Mouse (Mus musculus) midbrain, embryonic 13.5 days (tissue): Measurements from ENCODE around the gene Rftn1. TPM values are rescaled to one million over a fixed set of nuclear protein-coding genes. Genes with fewer than 3 reads are reported as not detected.

ENCODE experiments used
- ATAC-seq: fragments of 200-750 bp; cut with Nextera tagmentation; 2 replicates; pipeline ENCODE4 v1.8.0; 2017; ENCODE audit warnings: mild to moderate bottlenecking, moderate TSS enrichment, moderate library complexity
- H3K27ac ChIP-seq: fragments of 300-500 bp; sonication (generic); 2 replicates; pipeline ENCODE4 v1.5.1; 2015; ENCODE audit warnings: inconsistent platforms, mild to moderate bottlenecking, moderate library complexity
- H3K27me3 ChIP-seq: fragments of 300-500 bp; sonication (generic); 2 replicates; pipeline ENCODE4 v1.6.1; 2015; ENCODE audit warnings: mild to moderate bottlenecking, inconsistent platforms
- H3K36me3 ChIP-seq: fragments of 300-500 bp; sonication (generic); 2 replicates; pipeline ENCODE4 v1.6.1; 2015; ENCODE audit warnings: mild to moderate bottlenecking, inconsistent platforms
- H3K4me1 ChIP-seq: fragments of 300-500 bp; sonication (generic); replicated peaks from 2 replicates; pipeline ENCODE4 v1.6.1; 2015; ENCODE audit warnings: inconsistent platforms
- H3K4me2 ChIP-seq: fragments of 300-500 bp; sonication (generic); replicated peaks from 2 replicates; pipeline ENCODE4 v1.6.1; 2015; ENCODE audit warnings: moderate library complexity, mild to moderate bottlenecking, inconsistent platforms
- H3K4me3 ChIP-seq: fragments of 300-500 bp; sonication (generic); replicated peaks from 2 replicates; pipeline ENCODE4 v1.5.1; 2015; ENCODE audit warnings: mild to moderate bottlenecking, inconsistent platforms
- H3K9ac ChIP-seq: fragments of 300-500 bp; sonication (generic); replicated peaks from 2 replicates; pipeline ENCODE4 v1.6.1; 2015; ENCODE audit warnings: mild to moderate bottlenecking, inconsistent platforms
- H3K9me3 ChIP-seq: fragments of 300-500 bp; sonication (generic); 2 replicates; pipeline ENCODE4 v1.6.1; 2016; ENCODE audit warnings: mild to moderate bottlenecking, inconsistent platforms
- WGBS: fragments of 180-500 bp; shearing (Covaris S2); methylation state at CpG from one replicate; pipeline ENCODE4 v1.1.7; 2015; 5-methylcytosine and 5-hydroxymethylcytosine counted together
- polyA plus RNA-seq: library from polyadenylated mRNA; unstranded; fragments of >200 nt; fragmentation: Nextera tagmentation; extraction: Ambion mirVana; gene quantifications from 2 replicates; pipeline ENCODE4 v1.2.1, GENCODE M21; 2015

The Rftn1 gene
- polyA plus RNA-seq, 1 experiment from 2014 or later = 10.9 TPM

- no peaks in the 10 kb centered on the region for H3K4me1 ChIP-seq
- no peaks in the 10 kb centered on the region for H3K9me3 ChIP-seq
- H3K27me3 ChIP-seq = no peaks in the 10 kb centered on the region
- ATAC-seq = 0 out of 2 replicates have a peak, but pooled peaks have one; percentile 17
- H3K4me2 ChIP-seq = no peak overlapping the region
- H3K27ac ChIP-seq = no peak overlapping the region
- 90% methylated on average over 3 of the region's 3 CpGs for WGBS
- no peak overlapping the region for H3K4me3 ChIP-seq
- no peaks in the 10 kb centered on the region for H3K36me3 ChIP-seq
- H3K9ac ChIP-seq = no peak overlapping the region
Observed at GRCm38 (mm10) chr17:49995226-49995625, 195.2 kb downstream of the Rftn1 start.

GRCm38 (mm10) chr17:49993631-49994030, 196.8 kb downstream of the Rftn1 start:
- ATAC-seq = no peak
- Histone ChIP-seq H3K27me3 (no peaks in the 10 kb centered on the region), H3K4me2 (no peak overlapping the region), H3K9ac (no peak overlapping the region), H3K27ac (no peak overlapping the region), H3K36me3 (no peaks in the 10 kb centered on the region), H3K4me3 (no peak overlapping the region), H3K4me1 (no peaks in the 10 kb centered on the region), H3K9me3 (no peaks in the 10 kb centered on the region)
- 61% methylated on average over 3 of the region's 3 CpGs for WGBS

- no peak overlapping the region for H3K9ac ChIP-seq
- no peaks in the 10 kb centered on the region for H3K27me3 ChIP-seq
- no peak for ATAC-seq
- no peaks in the 10 kb centered on the region for H3K4me1 ChIP-seq
- no peak overlapping the region for H3K4me2 ChIP-seq
- 91% methylated on average over 11 of the region's 11 CpGs for WGBS
- no peak overlapping the region for H3K4me3 ChIP-seq
- H3K36me3 ChIP-seq = no peaks in the 10 kb centered on the region
- no peak overlapping the region for H3K27ac ChIP-seq
- no peaks in the 10 kb centered on the region for H3K9me3 ChIP-seq
Observed at GRCm38 (mm10) chr17:49992625-49993603, 197.6 kb downstream of the Rftn1 start.

- Histone ChIP-seq H3K9ac (no peak overlapping the region), H3K4me3 (no peak overlapping the region), H3K36me3 (no peaks in the 10 kb centered on the region), H3K27me3 (no peaks in the 10 kb centered on the region), H3K27ac (no peak overlapping the region), H3K4me2 (no peak overlapping the region), H3K4me1 (no peaks in the 10 kb centered on the region), H3K9me3 (no peaks in the 10 kb centered on the region)
- WGBS = 48% methylated on average over 8 of the region's 8 CpGs
- no peak for ATAC-seq
Observed at GRCm38 (mm10) chr17:49989583-49989982, 200.9 kb downstream of the Rftn1 start.

- Histone ChIP-seq H3K9ac (no peak overlapping the region), H3K27me3 (no peaks in the 10 kb centered on the region), H3K4me2 (no peak overlapping the region), H3K4me3 (no peak overlapping the region), H3K36me3 (no peaks in the 10 kb centered on the region), H3K4me1 (no peaks in the 10 kb centered on the region), H3K27ac (no peak overlapping the region), H3K9me3 (no peaks in the 10 kb centered on the region)
- 94% methylated on average over 6 of the region's 6 CpGs for WGBS
- ATAC-seq = no peak
Observed at GRCm38 (mm10) chr17:49987095-49987494, 203.4 kb downstream of the Rftn1 start.

GRCm38 (mm10) chr17:49983478-49983877, 207.0 kb downstream of the Rftn1 start:
- WGBS = 79% methylated on average over 5 of the region's 5 CpGs
- no peak for ATAC-seq

GRCm38 (mm10) chr17:49982611-49983390, 207.7 kb downstream of the Rftn1 start:
- ATAC-seq = no peak
- 0 out of 2 replicates have a peak, but pooled peaks cover 6% of the 10 kb centered on the region for H3K9me3 ChIP-seq
- no peak overlapping the region for H3K9ac ChIP-seq
- H3K27ac ChIP-seq = no peak overlapping the region
- 91% methylated on average over 6 of the region's 6 CpGs for WGBS
- no peaks in the 10 kb centered on the region for H3K4me1 ChIP-seq
- H3K4me3 ChIP-seq = no peak overlapping the region
- no peak overlapping the region for H3K4me2 ChIP-seq
- H3K27me3 ChIP-seq = no peaks in the 10 kb centered on the region
- no peaks in the 10 kb centered on the region for H3K36me3 ChIP-seq

More at GRCm38 (mm10) chr17:49983478-49983877, 207.0 kb downstream of the Rftn1 start:
- Histone ChIP-seq H3K27ac (no peak overlapping the region), H3K4me3 (no peak overlapping the region), H3K27me3 (no peaks in the 10 kb centered on the region), H3K36me3 (no peaks in the 10 kb centered on the region), H3K9ac (no peak overlapping the region), H3K4me2 (no peak overlapping the region), H3K9me3 (0 out of 2 replicates have a peak, but pooled peaks cover 6% of the 10 kb centered on the region), H3K4me1 (no peaks in the 10 kb centered on the region)

- no peaks in the 10 kb centered on the region for H3K36me3 ChIP-seq
- H3K4me1 ChIP-seq = 0 out of 2 replicates have a peak, but pooled peaks cover 7% of the 10 kb centered on the region
- H3K9ac ChIP-seq = no peak overlapping the region
- no peak for ATAC-seq
- no peak overlapping the region for H3K27ac ChIP-seq
- WGBS = 87% methylated on average over 4 of the region's 4 CpGs
- no peak overlapping the region for H3K4me3 ChIP-seq
- H3K27me3 ChIP-seq = no peaks in the 10 kb centered on the region
- no peak overlapping the region for H3K4me2 ChIP-seq
- H3K9me3 ChIP-seq = 0 out of 2 replicates have a peak, but pooled peaks cover 6% of the 10 kb centered on the region
Observed at GRCm38 (mm10) chr17:49981591-49981990, 208.9 kb downstream of the Rftn1 start.

GRCm38 (mm10) chr17:49979761-49980285, 210.7 kb downstream of the Rftn1 start:
- 0 out of 2 replicates have a peak, but pooled peaks cover 7% of the 10 kb centered on the region for H3K4me1 ChIP-seq
- ATAC-seq = no peak
- H3K9ac ChIP-seq = no peak overlapping the region
- H3K4me2 ChIP-seq = no peak overlapping the region
- no peak overlapping the region for H3K27ac ChIP-seq
- H3K27me3 ChIP-seq = no peaks in the 10 kb centered on the region
- WGBS = 91% methylated on average over 4 of the region's 4 CpGs
- no peaks in the 10 kb centered on the region for H3K36me3 ChIP-seq
- 0 out of 2 replicates have a peak, but pooled peaks cover 6% of the 10 kb centered on the region for H3K9me3 ChIP-seq
- H3K4me3 ChIP-seq = no peak overlapping the region

GRCm38 (mm10) chr17:49977424-49977790, 213.1 kb downstream of the Rftn1 start:
- Histone ChIP-seq H3K4me3 (no peak overlapping the region), H3K27me3 (no peaks in the 10 kb centered on the region), H3K27ac (no peak overlapping the region), H3K4me1 (0 out of 2 replicates have a peak, but pooled peaks cover 7% of the 10 kb centered on the region), H3K9ac (no peak overlapping the region), H3K9me3 (0 out of 2 replicates have a peak, but pooled peaks cover 6% of the 10 kb centered on the region), H3K36me3 (no peaks in the 10 kb centered on the region), H3K4me2 (no peak overlapping the region)
- ATAC-seq = no peak
- 75% methylated on average over 3 of the region's 3 CpGs for WGBS

GRCm38 (mm10) chr17:49976678-49977423, 213.6 kb downstream of the Rftn1 start:
- no peaks in the 10 kb centered on the region for H3K27me3 ChIP-seq
- H3K27ac ChIP-seq = no peak overlapping the region
- no peaks in the 10 kb centered on the region for H3K36me3 ChIP-seq
- no peak overlapping the region for H3K4me3 ChIP-seq
- no peak overlapping the region for H3K4me2 ChIP-seq
- 0 out of 2 replicates have a peak, but pooled peaks have one; percentile 40 for ATAC-seq
- 0 out of 2 replicates have a peak, but pooled peaks cover 7% of the 10 kb centered on the region for H3K4me1 ChIP-seq
- 0 out of 2 replicates have a peak, but pooled peaks cover 6% of the 10 kb centered on the region for H3K9me3 ChIP-seq
- no peak overlapping the region for H3K9ac ChIP-seq
- WGBS = 63% methylated on average over 4 of the region's 4 CpGs
